Comparison of ENCODE assay signal across 9 mouse cellular contexts in genomic region chrX:102689252-102689651, GRCm38 (mm10). TPM values are rescaled to one million over a fixed set of nuclear protein-coding genes. Genes with fewer than 3 reads are reported as not detected.
DNase-seq lines count a peak whose midpoint lies in the region; ATAC-seq lines count a peak whose summit lies in the region.
"Not testable (repeated sequence)": the region's sequence is repeated elsewhere in the genome, so short reads cannot be mapped to it uniquely, and the experiment has no call there.
"Had no signal": no experiment of that assay in that cellular context is flagged by ENCODE, and none has a peak within 500 bp of the region (broad histone marks: within the 10 kb centered on the region; RNA-seq: fewer than 3 reads in every experiment).

No protein-coding gene starts in this region.

- H3K4me1 ChIP-seq in forebrain, embryonic 14.5 days (ENCODE audit: control insufficient read depth, insufficient read depth, low read length); hindbrain, embryonic 11.5 days (replicated peaks; ENCODE audit: control insufficient read depth, insufficient read depth, low read length): not testable (repeated sequence)

- H3K27ac ChIP-seq in forebrain, embryonic 14.5 days (ENCODE audit: low read depth, low read length); hindbrain, embryonic 11.5 days (ENCODE audit: low read depth, low read length): not testable (repeated sequence)

- not testable (repeated sequence) for H3K36me3 ChIP-seq in forebrain, embryonic 14.5 days (ENCODE audit: control insufficient read depth, insufficient read depth, low read length); hindbrain, embryonic 11.5 days (ENCODE audit: control insufficient read depth, insufficient read depth, low read length)

- not testable (repeated sequence) for H3K9me3 ChIP-seq in forebrain, embryonic 14.5 days (replicated peaks; ENCODE audit: control insufficient read depth, low read length); hindbrain, embryonic 11.5 days (ENCODE audit: control insufficient read depth, low read length)

- not testable (repeated sequence) for H3K4me3 ChIP-seq in forebrain, embryonic 14.5 days (ENCODE audit: low read depth, low read length); hindbrain, embryonic 11.5 days (ENCODE audit: low read depth, low read length)

- H3K27me3 ChIP-seq in forebrain, embryonic 14.5 days (replicated peaks; ENCODE audit: control insufficient read depth, insufficient read depth, low read length); hindbrain, embryonic 11.5 days (ENCODE audit: control insufficient read depth, insufficient read depth, low read length): not testable (repeated sequence)

- peak; percentile 67 for ATAC-seq in forebrain, embryonic 14.5 days
- 0 out of 2 replicates have a peak, but pooled peaks have one; percentile 27 for ATAC-seq in hindbrain, embryonic 11.5 days (ENCODE audit: low FRiP score)

- not testable (repeated sequence) for H3K4me2 ChIP-seq in forebrain, embryonic 14.5 days (ENCODE audit: low read length); hindbrain, embryonic 11.5 days (replicated peaks; ENCODE audit: low read depth, low read length)

- WGBS in forebrain, embryonic 14.5 days = 33% methylated on average over 4 of the region's 4 CpGs
- WGBS in hindbrain, embryonic 11.5 days = 28% methylated on average over 4 of the region's 4 CpGs

- DNase-seq in NIH3T3 (ENCODE audit: low read depth) = peak; percentile 50
- peak; percentile 17 for DNase-seq in cerebellum, adult 9-10 months
- peak; percentile 51 for DNase-seq in forebrain, embryonic 14.5 days (ENCODE audit: low spot score)
- DNase-seq in hindbrain, embryonic 11.5 days (ENCODE audit: low spot score) = peak; percentile 53
- DNase-seq in layer of hippocampus, adult 11-12 months (ENCODE audit: low spot score) = peak; percentile 6
- DNase-seq in liver = peak; percentile 7
- peak; percentile 14 for DNase-seq in neural tube, embryonic 10.5 days (ENCODE audit: extremely low spot score, low spot score)
- peak; percentile 12 for DNase-seq in testis, postnatal 14 days (ENCODE audit: low spot score)

- not testable (repeated sequence) for H3K9ac ChIP-seq in forebrain, embryonic 14.5 days (ENCODE audit: low read length); hindbrain, embryonic 11.5 days (ENCODE audit: low read depth, low read length)

RNA-seq across cellular contexts. Expression of gene Gm3880, which starts 2.5 kb away (rescaled TPM):
- polyA plus RNA-seq in forebrain, embryonic 14.5 days (2014; fragmentation: Nextera tagmentation; extraction: Ambion mirVana) = not detected in 2 replicates
- polyA plus RNA-seq in hindbrain, embryonic 11.5 days (2014; fragmentation: Nextera tagmentation; extraction: Ambion mirVana) = not detected in 2 replicates
- polyA plus RNA-seq: heart, embryonic 12.5 days had no signal

RNA-seq across cellular contexts. Expression of gene Gm9112, which starts 18.2 kb away (rescaled TPM):
- not detected in 2 replicates for polyA plus RNA-seq in forebrain, embryonic 14.5 days (2014; fragmentation: Nextera tagmentation; extraction: Ambion mirVana)
- polyA plus RNA-seq in hindbrain, embryonic 11.5 days (2014; fragmentation: Nextera tagmentation; extraction: Ambion mirVana) = not detected in 2 replicates
- polyA plus RNA-seq: heart, embryonic 12.5 days had no signal

RNA-seq across cellular contexts. Expression of gene Dmrtc1b, which starts 18.4 kb away (rescaled TPM):
- not detected in 2 replicates for polyA plus RNA-seq in forebrain, embryonic 14.5 days (2014; fragmentation: Nextera tagmentation; extraction: Ambion mirVana)
- polyA plus RNA-seq in hindbrain, embryonic 11.5 days (2014; fragmentation: Nextera tagmentation; extraction: Ambion mirVana) = not detected in 2 replicates
- polyA plus RNA-seq: heart, embryonic 12.5 days had no signal

RNA-seq across cellular contexts. Expression of gene Phka1, which starts 45.2 kb away (rescaled TPM):
- 3.8 and 4.3 TPM in 2 replicates for polyA plus RNA-seq in forebrain, embryonic 14.5 days (2014; fragmentation: Nextera tagmentation; extraction: Ambion mirVana)
- 5.3 and 5.9 TPM in 2 replicates for polyA plus RNA-seq in hindbrain, embryonic 11.5 days (2014; fragmentation: Nextera tagmentation; extraction: Ambion mirVana)
